Mouse (Mus musculus) MEL (cell line): ENCODE results near the gene Atxn2. TPM values are rescaled to one million over a fixed set of nuclear protein-coding genes. Genes with fewer than 3 reads are reported as not detected.

Source experiments
- DNase-seq: peaks from one replicate; pipeline ENCODE4 v3.0.0; 2011; ENCODE audit warnings: low read depth, low spot score
- H3K27ac ChIP-seq: 2 replicates; pipeline ENCODE4 v1.5.1; 2012; ENCODE audit warnings: low read depth, mild to moderate bottlenecking, control low read depth, low read length, moderate library complexity; ENCODE audit not compliant: control insufficient read depth
- H3K27me3 ChIP-seq, 2 experiments: fragments of 150-350 bp in 1 of 2; sonication (generic) in 1 of 2; 2 replicates each; pipeline ENCODE4 v1.6.1; 2012; ENCODE audit warnings: low read length in 2 of 2, mild to moderate bottlenecking in 2 of 2, improper control_type of control experiment in 1 of 2, moderate library complexity in 1 of 2; ENCODE audit not compliant: insufficient read depth in 2 of 2, control insufficient read depth in 1 of 2
- H3K36me3 ChIP-seq, 2 experiments: 2 replicates each; pipeline ENCODE4 v1.6.1; 2012 to 2014; ENCODE audit warnings: low read length in 2 of 2, improper control_type of control experiment in 1 of 2, inconsistent platforms in 1 of 2, mild to moderate bottlenecking in 1 of 2; ENCODE audit not compliant: insufficient read depth in 2 of 2, control insufficient read depth in 1 of 2
- H3K4me1 ChIP-seq, 2 experiments: fragments of 150-350 bp in 1 of 2; sonication (generic) in 1 of 2; 2 replicates each; pipeline ENCODE4 v1.6.1; 2012; ENCODE audit warnings: low read length in 2 of 2, improper control_type of control experiment in 1 of 2, mild to moderate bottlenecking in 1 of 2; ENCODE audit not compliant: insufficient read depth in 2 of 2, control insufficient read depth in 1 of 2
- H3K4me3 ChIP-seq, 2 experiments: fragments of 150-350 bp in 1 of 2; sonication (generic) in 1 of 2; 2 replicates each; pipeline ENCODE4 v1.5.1; 2012; ENCODE audit warnings: low read depth in 2 of 2, low read length in 2 of 2, mild to moderate bottlenecking in 2 of 2, moderate library complexity in 2 of 2, control low read depth in 1 of 2, improper control_type of control experiment in 1 of 2; ENCODE audit not compliant: control insufficient read depth in 1 of 2, insufficient read depth in 1 of 2
- H3K79me2 ChIP-seq: 2 replicates; pipeline ENCODE4 v1.6.1; 2012; ENCODE audit warnings: mild to moderate bottlenecking, low read length, moderate library complexity; ENCODE audit not compliant: control insufficient read depth, poor library complexity, insufficient read depth
- H3K9ac ChIP-seq: 2 replicates; pipeline ENCODE4 v1.6.1; 2012; ENCODE audit warnings: low read depth, mild to moderate bottlenecking, control low read depth, low read length, moderate library complexity; ENCODE audit not compliant: control insufficient read depth, poor library complexity, severe bottlenecking
- H3K9me3 ChIP-seq: fragments of 150-350 bp; sonication (generic); replicated peaks from 2 replicates; pipeline ENCODE4 v1.6.1; 2012; ENCODE audit warnings: mild to moderate bottlenecking, low read length, improper control_type of control experiment, moderate library complexity; ENCODE audit not compliant: insufficient read depth
- BHLHE40 ChIP-seq: IDR thresholded peaks from 2 replicates; pipeline ENCODE4 v1.6.1; 2012; ENCODE audit warnings: low read depth, mild to moderate bottlenecking, inconsistent platforms, low read length, improper control_type of control experiment, borderline replicate concordance
- CHD1 ChIP-seq: IDR thresholded peaks from 2 replicates; pipeline ENCODE4 v1.6.1; 2012; ENCODE audit warnings: low read depth, mild to moderate bottlenecking, inconsistent platforms, low read length, improper control_type of control experiment
- ELF1 ChIP-seq: IDR thresholded peaks from 2 replicates; pipeline ENCODE4 v1.6.1; 2014; ENCODE audit warnings: low read depth, mild to moderate bottlenecking, inconsistent platforms, low read length, improper control_type of control experiment, moderate library complexity
- EP300 ChIP-seq, 2 experiments: IDR thresholded peaks; 2 replicates each; pipeline ENCODE4 v1.6.1; 2011; ENCODE audit warnings: improper control_type of control experiment in 2 of 2, low read length in 2 of 2, low read depth in 1 of 2, mild to moderate bottlenecking in 1 of 2
- GABPA ChIP-seq: IDR thresholded peaks from 2 replicates; pipeline ENCODE4 v1.6.1; 2012; ENCODE audit warnings: low read depth, mild to moderate bottlenecking, inconsistent platforms, low read length, improper control_type of control experiment, moderate library complexity
- HCFC1 ChIP-seq: IDR thresholded peaks from 2 replicates; pipeline ENCODE4 v1.6.1; 2012; ENCODE audit warnings: low read depth, mild to moderate bottlenecking, inconsistent platforms, low read length, improper control_type of control experiment, moderate library complexity
- JUND ChIP-seq: IDR thresholded peaks from 2 replicates; pipeline ENCODE4 v1.6.1; 2011; ENCODE audit warnings: low read depth, mild to moderate bottlenecking, improper control_type of control experiment, low read length
- KAT2A ChIP-seq: conservative IDR thresholded peaks from 2 replicates; pipeline ENCODE4 v1.6.1; 2012; ENCODE audit warnings: low read depth, low read length, improper control_type of control experiment, inconsistent platforms
- MAX ChIP-seq: IDR thresholded peaks from 2 replicates; pipeline ENCODE4 v1.6.1; 2011; ENCODE audit warnings: low read length, improper control_type of control experiment
- MEF2A ChIP-seq: IDR thresholded peaks from 2 replicates; pipeline ENCODE4 v1.6.1; 2014; ENCODE audit warnings: low read depth, mild to moderate bottlenecking, inconsistent platforms, low read length, improper control_type of control experiment; ENCODE audit not compliant: poor library complexity, insufficient replicate concordance, severe bottlenecking; ENCODE audit errors: extremely low read depth
- MXI1 ChIP-seq: IDR thresholded peaks from 2 replicates; pipeline ENCODE4 v1.6.1; 2011; ENCODE audit warnings: mild to moderate bottlenecking, low read depth, low read length, improper control_type of control experiment
- MYC ChIP-seq: IDR thresholded peaks from 2 replicates; pipeline ENCODE4 v1.6.1; 2011; ENCODE audit warnings: low read depth, mild to moderate bottlenecking, low read length, improper control_type of control experiment, moderate library complexity
- POLR2AphosphoS2 ChIP-seq: IDR thresholded peaks from 2 replicates; pipeline ENCODE4 v1.6.1; 2011; ENCODE audit warnings: low read length, improper control_type of control experiment
- RCOR1 ChIP-seq: IDR thresholded peaks from 2 replicates; pipeline ENCODE4 v1.6.1; 2012; ENCODE audit warnings: low read depth, mild to moderate bottlenecking, inconsistent platforms, low read length, improper control_type of control experiment
- TBP ChIP-seq: IDR thresholded peaks from 2 replicates; pipeline ENCODE4 v1.8.0; 2011; ENCODE audit warnings: low read depth, low read length, improper control_type of control experiment
- ZC3H11A ChIP-seq: IDR thresholded peaks from 2 replicates; pipeline ENCODE4 v1.6.1; 2012; ENCODE audit warnings: low read depth, mild to moderate bottlenecking, inconsistent platforms, low read length, improper control_type of control experiment
- ZNF384 ChIP-seq: IDR thresholded peaks from 2 replicates; pipeline ENCODE4 v1.6.1; 2012; ENCODE audit warnings: low read depth, mild to moderate bottlenecking, inconsistent platforms, low read length, improper control_type of control experiment
- polyA plus RNA-seq, 2 experiments: library from polyadenylated mRNA; stranded (reverse) in 1 of 2; unstranded in 1 of 2; fragments of >175 nt in 1 of 2; fragments of >200 nt in 1 of 2; gene quantifications; 2 replicates each; pipeline versions ENCODE4 v1.2.1 to v1.2.4; 2012; ENCODE audit warnings: low replicate concordance in 2 of 2, low read depth in 1 of 2; ENCODE audit not compliant: insufficient read length in 2 of 2, insufficient read depth in 1 of 2, missing spikeins in 1 of 2
- total RNA-seq: library from RNA; depleted of rRNA; stranded (reverse); fragments of 300-350 nt; gene quantifications from 2 replicates; pipeline ENCODE4 v1.2.3, GENCODE M21; 2012

Gene Atxn2
- total and polyA plus RNA-seq, 3 experiments: 16.3 to 476 (median 85.4) TPM

- H3K36me3 ChIP-seq: peaks cover 0 to 2% of the 10 kb centered on the region in 2 experiments; a peak in 2 of 4 replicates
- H3K9ac ChIP-seq: no peak overlapping the region
- no peak overlapping the region for H3K27ac ChIP-seq
- H3K4me3 ChIP-seq: no peak overlapping the region
- H3K79me2 ChIP-seq: peaks cover 20% of the 10 kb centered on the region
- no peak for TF ChIP-seq MXI1
- TF ChIP-seq BHLHE40: no peak
- TF ChIP-seq RCOR1: no peak
- TF ChIP-seq MYC: no peak
- no peak for TF ChIP-seq ZC3H11A
- TF ChIP-seq ELF1: no peak
- no peak for TF ChIP-seq HCFC1
- TF ChIP-seq POLR2AphosphoS2: no peak
- TF ChIP-seq KAT2A: no peak
- no peak for TF ChIP-seq MEF2A
- no peak for TF ChIP-seq TBP
- no peaks in the 10 kb centered on the region for H3K27me3 ChIP-seq
- no peak for DNase-seq
- no peaks in the 10 kb centered on the region for H3K4me1 ChIP-seq
- H3K9me3 ChIP-seq: no peaks in the 10 kb centered on the region
Observed at GRCm38 (mm10) chr5:121740516-121740915, 29.4 kb downstream of the Atxn2 start.

GRCm38 (mm10) chr5:121742915-121743314 is 31.8 kb downstream of the Atxn2 start:
- H3K36me3 ChIP-seq: peaks cover 11 to 15% of the 10 kb centered on the region in 2 experiments
- no peaks in the 10 kb centered on the region for H3K27me3 ChIP-seq
- DNase-seq: no peak
- no peaks in the 10 kb centered on the region for H3K9me3 ChIP-seq
- H3K27ac ChIP-seq: no peak overlapping the region
- TF ChIP-seq MAX: no peak
- no peak for TF ChIP-seq JUND
- no peak for TF ChIP-seq EP300 (IDR thresholded peaks at IDR 0.05; ENCODE audit: low read depth in 1 of 2, low read length in 2 of 2)
- no peak for TF ChIP-seq MXI1
- no peak for TF ChIP-seq CHD1
- no peak for TF ChIP-seq GABPA
- TF ChIP-seq TBP: no peak
- TF ChIP-seq ZNF384: no peak
- no peak overlapping the region for H3K9ac ChIP-seq
- H3K79me2 ChIP-seq: peaks cover 26% of the 10 kb centered on the region
- peaks cover 5 to 8% of the 10 kb centered on the region in 2 experiments; a peak in 3 of 4 replicates for H3K4me1 ChIP-seq
- no peak overlapping the region for H3K4me3 ChIP-seq
